Mouse (Mus musculus): ENCODE results near the gene Mavs. TPM values are rescaled to one million over a fixed set of nuclear protein-coding genes. Genes with fewer than 3 reads are reported as not detected.

Mavs gene
- total and polyA plus RNA-seq, 2 experiments from 2014 or later = 27.4 to 32.5 TPM

DNA sequence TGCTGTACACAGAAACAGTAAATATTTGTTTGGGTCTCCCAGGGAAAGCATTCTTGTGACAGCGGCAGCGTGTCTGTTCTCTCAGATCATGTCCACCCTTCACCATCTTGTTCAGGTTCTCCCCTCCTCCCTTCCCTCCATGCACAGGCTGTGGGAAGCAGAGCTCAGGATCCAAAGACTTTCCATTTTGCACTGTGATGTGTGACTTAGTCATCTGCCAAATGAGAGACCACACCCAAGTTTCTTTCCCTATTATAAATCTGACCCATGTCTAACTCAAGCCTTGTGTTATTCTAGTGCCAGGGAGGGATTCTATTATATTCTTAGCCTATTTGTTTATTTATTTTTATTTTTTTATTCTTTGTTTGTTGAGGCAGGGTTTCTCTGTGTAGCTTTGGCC is 25.5 kb upstream of the Mavs start:
- H3K36me3 ChIP-seq (replicated peaks; ENCODE audit: control insufficient read depth, insufficient read depth, low read length) = peaks cover 11% of the 10 kb centered on the region
- no peak overlapping the region for H3K4me2 ChIP-seq (ENCODE audit: low read depth, low read length)
- WGBS = 95% methylated on average over 2 of the region's 2 CpGs
- H3K4me3 ChIP-seq (ENCODE audit: low read depth, low read length) = no peak overlapping the region
- no peaks in the 10 kb centered on the region for H3K27me3 ChIP-seq (ENCODE audit: control insufficient read depth, insufficient read depth, low read length)
- H3K27ac ChIP-seq (ENCODE audit: low read depth) = no peak overlapping the region
- DNase-seq (ENCODE audit: low spot score) (no peak), ATAC-seq (ENCODE audit: insufficient read depth, low read depth) (no peak)
- TF ChIP-seq EP300 (IDR thresholded peaks at IDR 0.05; ENCODE audit: low read depth) (no peak), CTCF (IDR thresholded peaks at IDR 0.05; ENCODE audit: low read depth) (no peak)
- H3K9ac ChIP-seq (replicated peaks; ENCODE audit: low read depth, low read length) = no peak overlapping the region
- H3K9me3 ChIP-seq (replicated peaks; ENCODE audit: control insufficient read depth, low read length) = no peaks in the 10 kb centered on the region
- H3K4me1 ChIP-seq (ENCODE audit: control insufficient read depth, insufficient read depth) = peaks cover 44% of the 10 kb centered on the region

- WGBS = 58% methylated on average over 4 of the region's 4 CpGs
- peaks cover 21% of the 10 kb centered on the region for H3K36me3 ChIP-seq (replicated peaks; ENCODE audit: control insufficient read depth, insufficient read depth, low read length)
- peak overlapping the region; percentile 88 for H3K27ac ChIP-seq (ENCODE audit: low read depth)
- H3K4me2 ChIP-seq (ENCODE audit: low read depth, low read length) = peak overlapping the region; percentile 67
- DNase-seq (ENCODE audit: low spot score) = no peak
- peak overlapping the region; percentile 74; the same call in 1 of the 2 replicates for H3K9ac ChIP-seq (replicated peaks; ENCODE audit: low read depth, low read length)
- no peaks in the 10 kb centered on the region for H3K9me3 ChIP-seq (replicated peaks; ENCODE audit: control insufficient read depth, low read length)
- no peak for ATAC-seq (ENCODE audit: insufficient read depth, low read depth)
- H3K27me3 ChIP-seq (ENCODE audit: control insufficient read depth, insufficient read depth, low read length) = no peaks in the 10 kb centered on the region
- H3K4me3 ChIP-seq (ENCODE audit: low read depth, low read length) = peak overlapping the region; percentile 61; the same call in 1 of the 2 replicates
- peaks cover 45% of the 10 kb centered on the region for H3K4me1 ChIP-seq (ENCODE audit: control insufficient read depth, insufficient read depth)
- TF ChIP-seq EP300 (IDR thresholded peaks at IDR 0.05; ENCODE audit: low read depth) (no peak), CTCF (IDR thresholded peaks at IDR 0.05; ENCODE audit: low read depth) (no peak)
Measured at GRCm38 (mm10) chr2:131209125-131209795, 24.6 kb upstream of the Mavs start.

GRCm38 (mm10) chr2:131209969-131210792 is 23.7 kb upstream of the Mavs start:
- Histone ChIP-seq H3K4me3 (ENCODE audit: low read depth, low read length) (peak overlapping the region; percentile 61), H3K27me3 (ENCODE audit: control insufficient read depth, insufficient read depth, low read length) (no peaks in the 10 kb centered on the region), H3K4me2 (ENCODE audit: low read depth, low read length) (peak overlapping the region; percentile 67), H3K9ac (replicated peaks; ENCODE audit: low read depth, low read length) (peak overlapping the region; percentile 74), H3K36me3 (replicated peaks; ENCODE audit: control insufficient read depth, insufficient read depth, low read length) (peaks cover 27% of the 10 kb centered on the region), H3K4me1 (ENCODE audit: control insufficient read depth, insufficient read depth) (peaks cover 37% of the 10 kb centered on the region), H3K9me3 (replicated peaks; ENCODE audit: control insufficient read depth, low read length) (no peaks in the 10 kb centered on the region), H3K27ac (ENCODE audit: low read depth) (peak overlapping the region; percentile 88)
- TF ChIP-seq CTCF (IDR thresholded peaks at IDR 0.05; ENCODE audit: low read depth) (peak; percentile 88), EP300 (IDR thresholded peaks at IDR 0.05; ENCODE audit: low read depth) (peak; percentile 94)
- DNase-seq (ENCODE audit: low spot score) (peak; percentile 95), ATAC-seq (ENCODE audit: insufficient read depth, low read depth) (peak; percentile 97)
- under 1% methylated on average over 50 of the region's 50 CpGs for WGBS

- Histone ChIP-seq H3K9me3 (replicated peaks; ENCODE audit: control insufficient read depth, low read length) (no peaks in the 10 kb centered on the region), H3K4me1 (ENCODE audit: control insufficient read depth, insufficient read depth) (peaks cover 39% of the 10 kb centered on the region), H3K4me2 (ENCODE audit: low read depth, low read length) (peak overlapping the region; percentile 67), H3K4me3 (ENCODE audit: low read depth, low read length) (peak overlapping the region; percentile 61), H3K36me3 (replicated peaks; ENCODE audit: control insufficient read depth, insufficient read depth, low read length) (peaks cover 27% of the 10 kb centered on the region), H3K27me3 (ENCODE audit: control insufficient read depth, insufficient read depth, low read length) (no peaks in the 10 kb centered on the region), H3K9ac (replicated peaks; ENCODE audit: low read depth, low read length) (peak overlapping the region; percentile 74), H3K27ac (ENCODE audit: low read depth) (peak overlapping the region; percentile 88)
- no peak for TF ChIP-seq CTCF (IDR thresholded peaks at IDR 0.05; ENCODE audit: low read depth)
- TF ChIP-seq EP300 (IDR thresholded peaks at IDR 0.05; ENCODE audit: low read depth) = no peak
- ATAC-seq (ENCODE audit: insufficient read depth, low read depth) (no peak), DNase-seq (ENCODE audit: low spot score) (no peak)
- 37% methylated on average over 9 of the region's 9 CpGs for WGBS
Measured at GRCm38 (mm10) chr2:131211026-131211615, 22.7 kb upstream of the Mavs start.

GRCm38 (mm10) chr2:131213773-131214172 is 20.1 kb upstream of the Mavs start:
- Histone ChIP-seq H3K27ac (ENCODE audit: low read depth) (peak overlapping the region; percentile 49), H3K9me3 (replicated peaks; ENCODE audit: control insufficient read depth, low read length) (no peaks in the 10 kb centered on the region), H3K4me3 (ENCODE audit: low read depth, low read length) (no peak overlapping the region), H3K4me2 (ENCODE audit: low read depth, low read length) (no peak overlapping the region), H3K36me3 (replicated peaks; ENCODE audit: control insufficient read depth, insufficient read depth, low read length) (peaks cover 27% of the 10 kb centered on the region), H3K4me1 (ENCODE audit: control insufficient read depth, insufficient read depth) (peaks cover 45% of the 10 kb centered on the region), H3K9ac (replicated peaks; ENCODE audit: low read depth, low read length) (no peak overlapping the region), H3K27me3 (ENCODE audit: control insufficient read depth, insufficient read depth, low read length) (no peaks in the 10 kb centered on the region)
- DNase-seq (ENCODE audit: low spot score) (peak; percentile 17), ATAC-seq (ENCODE audit: insufficient read depth, low read depth) (no peak)
- WGBS = 59% methylated on average over 7 of the region's 7 CpGs
- TF ChIP-seq EP300 (IDR thresholded peaks at IDR 0.05; ENCODE audit: low read depth) (no peak), CTCF (IDR thresholded peaks at IDR 0.05; ENCODE audit: low read depth) (no peak)

Data from heart, postnatal 0 days (tissue).